Mouse (Mus musculus) monocyte, adult 5-6 weeks (primary cell): Measurements from ENCODE around the gene Guca2b. TPM values are rescaled to one million over a fixed set of nuclear protein-coding genes. Genes with fewer than 3 reads are reported as not detected.

Source experiments
- ATAC-seq: fragments of 153-309, 156-312 bp; replicated peaks from 2 replicates; pipeline ENCODE4 v1.8.0; 2017; ENCODE audit warnings: mild to moderate bottlenecking; ENCODE audit not compliant: low TSS enrichment, insufficient number of reproducible peaks, severe bottlenecking, poor library complexity, low FRiP score
- total RNA-seq: library from RNA; stranded (forward); fragments of 200-1000, 200-491, 200-594 nt; gene quantifications from 3 replicates; pipeline ENCODE4 v1.2.3, GENCODE M21; 2017

Guca2b gene
- total RNA-seq = not detected in 3 replicates

DNA sequence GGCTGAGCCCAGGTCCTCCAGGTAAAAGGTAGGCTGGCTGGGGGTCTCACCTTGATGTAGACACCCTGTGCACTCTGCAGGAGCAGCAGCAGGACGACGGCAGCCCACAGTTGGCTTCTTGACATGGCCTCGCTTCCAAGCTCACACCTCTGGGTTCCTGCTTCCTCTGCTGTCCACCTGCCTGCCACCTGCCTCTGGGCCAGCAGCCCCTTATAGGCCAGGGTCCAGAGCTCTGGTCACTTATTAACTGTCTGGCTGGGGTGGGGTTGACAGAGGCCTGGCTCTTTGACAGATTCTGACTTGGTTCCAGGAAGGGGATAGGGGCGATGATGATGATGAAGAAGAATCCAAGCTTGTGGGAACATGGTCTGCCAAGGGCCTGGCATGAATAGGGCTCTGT lies at the start of gene Guca2b:
Gene Guca2b (minus strand): TSS at position 224 of the 400 bp plus-strand sequence.
- ATAC-seq = no peak

- ATAC-seq = no peak
Observed at GRCm38 (mm10) chr4:119707751-119708150, 49.0 kb upstream of the Guca2b start.

DNA sequence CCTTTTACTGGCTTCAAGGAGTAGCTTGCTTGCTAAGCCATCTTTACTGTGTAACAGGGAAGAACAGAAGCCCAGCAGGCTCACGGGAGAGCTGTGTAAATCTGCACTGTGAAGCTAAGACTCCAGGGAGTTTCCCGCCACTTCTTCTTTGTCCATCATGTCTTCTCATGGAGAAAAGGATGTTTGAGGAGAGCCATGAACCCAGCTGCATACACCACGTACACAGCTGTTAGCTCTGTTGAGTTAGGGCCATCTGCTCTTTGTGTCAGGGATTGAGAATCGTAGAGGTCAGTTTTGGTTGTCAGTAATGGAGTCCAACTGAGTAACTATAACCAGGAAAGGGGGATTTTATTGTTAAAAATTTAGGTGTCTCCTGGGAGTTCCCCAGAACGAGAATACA lies 48.6 kb upstream of the Guca2b start:
- ATAC-seq = no peak

DNA sequence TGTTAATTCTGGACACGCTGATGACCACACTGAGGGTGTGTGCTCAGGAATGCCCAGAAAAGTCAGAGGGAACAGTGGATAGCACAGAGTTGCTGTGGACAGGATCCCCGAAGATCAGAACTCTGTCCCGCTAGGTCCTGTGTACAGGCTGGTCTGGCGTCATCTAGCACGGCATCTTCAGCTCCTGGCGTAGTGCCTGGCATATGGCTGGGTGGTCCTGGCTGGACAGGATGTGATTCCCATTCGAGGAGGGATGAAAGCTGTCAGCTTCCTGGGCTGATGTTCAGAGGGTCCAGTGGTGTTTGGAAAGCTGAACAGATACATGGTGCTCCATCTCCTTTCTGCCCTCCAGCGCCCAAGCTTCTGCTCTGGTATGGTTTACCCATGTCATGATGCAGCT lies 45.2 kb upstream of the Guca2b start:
- no peak for ATAC-seq

DNA sequence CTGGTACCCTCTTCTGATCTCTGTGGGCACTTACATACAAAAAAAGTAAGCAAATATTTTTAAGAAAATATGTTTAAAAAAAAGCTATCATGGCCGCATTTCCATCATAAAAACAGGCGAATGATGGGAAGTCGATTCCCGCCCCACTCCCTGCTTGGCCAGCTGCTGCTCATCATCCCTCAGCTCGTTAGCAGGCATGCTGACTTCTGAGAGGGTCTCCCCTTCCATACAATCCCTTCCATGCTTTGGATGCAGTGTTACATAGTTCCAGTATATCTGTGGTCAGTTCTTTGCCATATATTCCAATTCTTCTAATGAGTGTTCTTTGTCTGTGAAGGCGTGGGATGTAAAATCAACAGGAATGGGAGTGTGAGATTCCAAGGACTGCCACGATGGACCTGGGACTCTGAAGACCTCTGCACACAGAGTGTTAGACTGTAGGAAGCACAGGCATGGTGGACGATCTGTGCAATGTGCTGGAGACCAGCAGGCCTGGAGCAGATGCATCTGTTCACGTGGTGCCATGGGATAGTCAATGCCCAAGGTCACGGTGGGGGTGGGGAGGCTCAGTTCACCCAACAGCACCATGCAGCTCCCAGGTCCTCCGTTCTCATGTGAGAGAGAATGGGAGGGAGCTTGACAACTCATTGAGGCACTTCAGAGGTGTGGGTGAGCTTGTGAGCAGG lies 42.7 kb upstream of the Guca2b start:
- ATAC-seq = no peak

DNA sequence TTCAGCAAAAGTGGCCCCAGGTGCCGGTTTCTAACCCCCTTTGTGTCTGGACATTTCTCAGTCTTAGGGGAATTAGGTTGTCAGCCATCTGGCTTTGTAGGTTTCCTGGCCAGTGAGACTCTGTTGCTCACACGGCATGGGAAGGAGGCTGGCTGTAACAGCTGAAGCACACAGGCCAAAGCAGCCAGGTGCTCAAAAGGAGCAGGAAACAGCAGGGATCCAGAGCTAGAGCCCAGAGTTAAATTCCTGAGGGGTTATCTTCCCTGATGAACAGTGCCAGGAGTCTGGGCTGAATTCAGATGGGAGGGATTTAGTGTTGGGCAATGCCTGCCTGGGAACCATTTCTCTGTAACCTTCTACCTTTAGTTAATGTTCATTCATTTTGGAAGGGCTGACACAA lies 39.6 kb upstream of the Guca2b start:
- ATAC-seq = no peak

GRCm38 (mm10) chr4:119685746-119686145 lies 27.0 kb upstream of the Guca2b start:
- no peak for ATAC-seq

- no peak for ATAC-seq
Observed at GRCm38 (mm10) chr4:119682596-119682995, 23.8 kb upstream of the Guca2b start.

GRCm38 (mm10) chr4:119672685-119673084 lies 13.9 kb upstream of the Guca2b start:
- no peak for ATAC-seq

- no peak for ATAC-seq
Observed at GRCm38 (mm10) chr4:119671164-119671563, 12.4 kb upstream of the Guca2b start.

- ATAC-seq = no peak
Observed at GRCm38 (mm10) chr4:119670736-119671135, 12.0 kb upstream of the Guca2b start.

DNA sequence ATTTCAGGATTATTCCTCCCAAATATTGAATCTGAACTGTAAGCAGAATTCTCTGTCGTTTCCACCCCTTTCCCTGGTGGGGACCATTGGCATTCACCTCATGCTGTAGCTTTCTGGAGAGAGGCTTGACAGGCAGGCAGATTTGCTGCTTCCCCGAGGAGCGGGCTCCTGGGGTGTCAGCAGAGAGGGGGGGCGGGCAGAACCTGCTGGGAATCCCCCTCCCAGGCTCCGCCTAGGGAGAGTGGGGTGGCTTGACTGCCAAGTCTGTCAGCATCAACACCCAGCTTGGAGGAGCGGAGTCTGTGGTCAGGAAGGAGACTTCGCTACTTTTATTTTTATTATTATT lies 11.4 kb upstream of the Guca2b start:
- ATAC-seq = no peak

DNA sequence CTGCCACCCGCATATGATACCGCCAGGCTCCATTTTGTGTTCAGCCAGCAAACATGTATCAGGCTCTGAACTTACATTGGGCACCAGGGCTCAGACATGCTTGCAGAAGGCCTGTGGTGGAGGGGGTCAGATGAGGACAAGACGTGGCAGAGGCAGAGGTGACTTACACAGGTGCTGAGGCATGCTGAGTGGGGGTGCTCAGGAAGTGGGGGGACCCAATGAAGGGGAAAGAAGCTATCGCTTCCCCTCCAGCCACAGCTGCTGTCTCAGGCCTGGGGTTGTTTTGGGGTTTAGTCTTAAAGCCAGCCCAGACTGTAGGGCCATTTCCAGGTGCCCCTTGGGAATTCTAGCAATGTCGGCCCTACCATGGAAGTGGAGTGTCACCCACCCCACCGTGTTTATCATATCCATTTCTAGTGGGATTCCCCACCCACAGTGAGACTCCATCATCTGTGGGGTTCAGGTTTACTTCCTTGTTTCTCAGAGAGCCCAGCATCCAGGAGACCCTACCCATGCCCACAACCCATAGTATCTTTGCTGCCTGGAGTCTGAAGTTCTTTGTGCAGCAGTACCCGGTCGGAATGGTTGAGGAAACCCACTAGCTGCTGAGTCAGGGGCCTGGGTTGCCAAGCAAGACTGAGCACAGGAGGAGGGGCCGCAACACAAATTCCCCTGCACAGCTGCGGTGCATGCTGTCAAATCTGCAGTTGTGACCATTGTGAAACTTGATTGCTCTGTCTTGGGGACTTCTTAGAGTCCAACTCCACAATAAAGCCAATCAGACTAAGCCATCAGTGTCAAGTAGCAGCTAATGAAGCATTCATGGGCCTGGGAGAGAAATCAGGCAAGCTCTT lies 10.8 kb upstream of the Guca2b start:
- peak; percentile 42; the same call in 1 of the 2 replicates for ATAC-seq

DNA sequence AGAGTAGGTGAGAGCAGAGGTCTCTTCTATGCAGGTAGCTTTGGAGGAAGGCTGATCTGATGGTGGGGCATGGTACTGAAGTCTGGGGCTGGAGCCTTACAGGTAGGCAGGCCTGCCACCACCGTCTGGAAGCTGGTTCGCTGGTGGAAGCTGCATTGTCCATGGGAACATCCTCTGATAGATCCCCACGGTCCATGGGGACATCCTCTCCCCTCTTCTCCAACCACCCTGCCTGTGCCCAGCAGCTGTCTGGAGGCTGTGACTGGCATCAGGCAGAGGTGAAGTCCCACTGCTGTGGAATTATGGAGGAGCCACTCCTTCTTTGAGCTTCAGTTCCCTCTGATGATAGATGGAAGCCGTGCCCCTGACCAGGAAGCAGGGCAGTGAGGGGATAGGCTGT lies 9.8 kb upstream of the Guca2b start:
- no peak for ATAC-seq

- no peak for ATAC-seq
Observed at GRCm38 (mm10) chr4:119668185-119668584, 9.4 kb upstream of the Guca2b start.

GRCm38 (mm10) chr4:119667454-119667853 lies 8.7 kb upstream of the Guca2b start:
- peak; percentile 41; the same call in 1 of the 2 replicates for ATAC-seq

GRCm38 (mm10) chr4:119666116-119666515 lies 7.4 kb upstream of the Guca2b start:
- no peak for ATAC-seq

DNA sequence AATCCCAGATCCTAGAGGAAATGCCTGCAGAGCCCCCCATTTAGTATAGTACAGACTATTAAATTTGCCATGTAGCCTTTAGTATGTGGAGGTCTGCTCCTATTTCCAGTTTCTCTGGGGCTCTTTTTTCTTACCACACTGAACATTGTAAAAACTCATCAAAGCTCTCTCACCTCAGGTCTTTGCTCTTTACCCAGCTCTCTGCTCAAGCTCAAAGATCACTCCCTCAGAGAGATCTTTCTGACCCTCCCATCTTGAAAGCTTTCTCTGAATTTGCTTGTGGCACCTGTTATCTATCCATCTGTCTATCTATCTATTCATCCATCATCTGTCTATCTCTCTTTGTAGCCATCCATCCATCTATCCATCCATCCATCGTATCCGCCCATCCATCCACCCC lies 6.4 kb upstream of the Guca2b start:
- ATAC-seq = no peak

GRCm38 (mm10) chr4:119663409-119664095 lies 4.8 kb upstream of the Guca2b start:
- no peak for ATAC-seq

DNA sequence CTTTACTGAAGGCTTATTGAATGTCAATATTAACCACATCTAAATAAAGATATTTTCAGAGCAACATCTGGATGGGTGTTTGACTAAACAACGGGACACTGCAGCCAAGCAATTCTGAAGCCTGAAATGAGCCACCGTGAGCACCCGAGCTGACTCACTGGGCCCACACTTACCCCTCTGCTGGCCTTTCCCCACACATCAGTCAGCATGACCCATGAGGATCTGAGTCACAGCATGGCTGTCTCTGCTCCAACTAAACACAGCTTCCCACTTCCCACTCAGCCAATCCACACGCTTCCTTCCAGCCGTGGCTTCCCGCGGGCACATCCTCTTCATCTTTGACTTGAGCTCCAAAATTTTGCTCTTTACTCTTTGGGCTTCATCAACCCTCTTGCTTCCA lies 4.2 kb upstream of the Guca2b start:
- ATAC-seq = no peak
